Mouse (Mus musculus) cerebellum, postnatal 4 days (tissue): ENCODE results near the gene Gm17428.
"Not testable (repeated sequence)": the region's sequence is repeated elsewhere in the genome, so short reads cannot be mapped to it uniquely, and the experiment has no call there.

Source experiments
- DNase-seq, 2 experiments: peaks; one replicate each; pipeline ENCODE4 v3.0.0; 2022; ENCODE audit warnings: low spot score in 2 of 2, mixed read lengths in 1 of 2

Gene Gm17428

GRCm38 (mm10) chr14:54951587-54951986, 25.1 kb upstream of the Gm17428 start:
- no peak for DNase-seq

GRCm38 (mm10) chr14:54953664-54954206, 23.0 kb upstream of the Gm17428 start:
- no peak for DNase-seq

- DNase-seq: no peak
Observed at GRCm38 (mm10) chr14:54954474-54954873, 22.3 kb upstream of the Gm17428 start.

GRCm38 (mm10) chr14:54955481-54955880, 21.3 kb upstream of the Gm17428 start:
- no peak for DNase-seq

- no peak for DNase-seq
Observed at GRCm38 (mm10) chr14:54956533-54956932, 20.2 kb upstream of the Gm17428 start.

GRCm38 (mm10) chr14:54958503-54958902, 18.2 kb upstream of the Gm17428 start:
- no peak for DNase-seq

- DNase-seq: no peak
Observed at GRCm38 (mm10) chr14:54959197-54959596, 17.5 kb upstream of the Gm17428 start.

- not testable (repeated sequence) for DNase-seq
Observed at GRCm38 (mm10) chr14:54959853-54960613, 16.7 kb upstream of the Gm17428 start.

GRCm38 (mm10) chr14:54960769-54961168, 16.0 kb upstream of the Gm17428 start:
- DNase-seq: no peak

GRCm38 (mm10) chr14:54961487-54961886, 15.2 kb upstream of the Gm17428 start:
- no peak for DNase-seq

GRCm38 (mm10) chr14:54962714-54963113, 14.0 kb upstream of the Gm17428 start:
- no peak for DNase-seq

GRCm38 (mm10) chr14:54963727-54964126, 13.0 kb upstream of the Gm17428 start:
- no peak for DNase-seq

GRCm38 (mm10) chr14:54965044-54965443, 11.7 kb upstream of the Gm17428 start:
- no peak for DNase-seq

- DNase-seq: no peak
Observed at GRCm38 (mm10) chr14:54965631-54966030, 11.1 kb upstream of the Gm17428 start.

- DNase-seq: no peak
Observed at GRCm38 (mm10) chr14:54966320-54966977, 10.3 kb upstream of the Gm17428 start, which contains the start of gene Myh6. Gene Myh6 (minus strand): TSS chr14:54966927.

- DNase-seq: no peak
Observed at GRCm38 (mm10) chr14:54967874-54968273, 8.9 kb upstream of the Gm17428 start.

GRCm38 (mm10) chr14:54968344-54968743, 8.4 kb upstream of the Gm17428 start:
- DNase-seq: no peak

- DNase-seq: not testable (repeated sequence)
Observed at GRCm38 (mm10) chr14:54972786-54973185, 3.9 kb upstream of the Gm17428 start.

GRCm38 (mm10) chr14:54974068-54974791, 2.5 kb upstream of the Gm17428 start:
- DNase-seq: no peak

- no peak for DNase-seq
Observed at GRCm38 (mm10) chr14:54978664-54979063, 1.9 kb downstream of the Gm17428 start.

- DNase-seq: no peak
Observed at GRCm38 (mm10) chr14:54981934-54982333, 5.2 kb downstream of the Gm17428 start.

- DNase-seq: not testable (repeated sequence)
Observed at GRCm38 (mm10) chr14:54988350-54988874, 11.7 kb downstream of the Gm17428 start.
